Mouse (Mus musculus) bone marrow macrophage, adult 2 months (primary cell): ENCODE results near the gene Susd5.

Source experiments
- CTCF ChIP-seq: IDR thresholded peaks from 2 replicates; pipeline ENCODE4 v1.5.1; 2012; ENCODE audit warnings: low read depth, mild to moderate bottlenecking, low read length, moderate library complexity
- POLR2A ChIP-seq: IDR thresholded peaks from 2 replicates; pipeline ENCODE4 v1.6.1; 2012; ENCODE audit warnings: mild to moderate bottlenecking, low read depth, low read length, borderline replicate concordance

DNA sequence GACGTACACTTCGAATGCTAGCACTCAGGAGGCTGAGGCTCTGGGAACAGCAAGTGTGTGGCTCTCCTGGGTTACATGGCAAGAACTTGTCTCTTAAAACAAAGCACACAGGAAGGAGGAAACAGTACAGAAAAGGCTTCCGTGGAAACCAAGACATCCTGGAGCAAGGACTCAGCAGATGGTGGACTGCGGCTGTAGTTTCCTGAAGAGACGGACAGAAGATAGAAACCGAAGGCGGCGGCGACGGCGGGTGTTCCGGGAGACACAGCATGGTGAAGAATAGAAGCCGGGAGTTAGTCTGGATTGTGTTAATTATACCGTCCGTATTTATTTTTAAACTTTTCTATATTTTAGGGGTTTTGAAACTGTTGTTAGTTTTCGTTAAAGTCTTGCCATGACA lies 6.2 kb upstream of the Susd5 start:
- no peak for TF ChIP-seq POLR2A
- TF ChIP-seq CTCF = no peak
